Mouse (Mus musculus) monocyte, adult 5-6 weeks (primary cell): ENCODE data around the gene Mex3d. TPM values are rescaled to one million over a fixed set of nuclear protein-coding genes. Genes with fewer than 3 reads are reported as not detected.

Source experiments
- ATAC-seq: fragments of 153-309, 156-312 bp; replicated peaks from 2 replicates; pipeline ENCODE4 v1.8.0; 2017; ENCODE audit warnings: mild to moderate bottlenecking; ENCODE audit not compliant: low TSS enrichment, insufficient number of reproducible peaks, severe bottlenecking, poor library complexity, low FRiP score
- total RNA-seq: library from RNA; stranded (forward); fragments of 200-1000, 200-491, 200-594 nt; gene quantifications from 3 replicates; pipeline ENCODE4 v1.2.3, GENCODE M21; 2017

Mex3d gene
- total RNA-seq, 1 experiment from 2014 or later = 4.1 TPM

DNA sequence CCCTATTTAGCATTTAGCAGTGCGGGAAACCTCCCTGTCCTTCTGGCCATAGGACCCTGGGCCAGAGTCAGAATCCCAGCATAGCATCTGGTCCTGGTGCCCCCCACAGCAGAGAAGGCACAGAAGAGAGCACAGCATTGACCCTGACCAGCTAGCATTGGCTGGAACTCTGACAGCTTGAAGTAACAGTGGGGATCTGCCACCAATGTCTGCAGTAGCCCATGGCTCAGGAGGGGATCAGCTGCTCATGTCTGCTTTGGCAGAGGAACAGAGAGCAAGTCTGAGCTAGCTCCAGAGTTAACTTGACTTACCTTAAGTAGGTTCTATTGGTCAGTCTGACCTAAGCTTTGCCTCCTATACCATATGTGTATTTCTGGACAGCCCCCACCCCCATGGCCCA lies 30.4 kb upstream of the Mex3d start:
- no peak for ATAC-seq

DNA sequence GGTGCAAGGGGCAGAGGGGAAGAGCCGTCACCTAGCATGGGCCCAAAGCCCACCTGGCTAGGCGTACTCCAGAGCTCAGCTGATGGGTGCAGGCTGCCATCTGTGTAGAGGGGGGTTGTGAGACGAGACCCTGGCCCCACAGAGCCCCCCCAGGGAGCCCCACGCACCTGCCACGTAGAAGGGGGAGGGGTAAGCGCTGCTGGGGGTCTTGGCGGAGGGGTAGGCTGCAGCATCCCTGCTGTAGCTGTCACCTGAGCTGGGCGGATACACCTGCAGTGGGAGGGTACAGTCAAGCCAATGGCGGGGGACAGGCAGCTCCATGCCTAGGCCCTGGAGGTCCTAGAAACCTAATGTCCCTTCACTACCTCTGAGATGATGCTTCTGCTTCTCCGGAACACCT lies 29.9 kb upstream of the Mex3d start:
- no peak for ATAC-seq

DNA sequence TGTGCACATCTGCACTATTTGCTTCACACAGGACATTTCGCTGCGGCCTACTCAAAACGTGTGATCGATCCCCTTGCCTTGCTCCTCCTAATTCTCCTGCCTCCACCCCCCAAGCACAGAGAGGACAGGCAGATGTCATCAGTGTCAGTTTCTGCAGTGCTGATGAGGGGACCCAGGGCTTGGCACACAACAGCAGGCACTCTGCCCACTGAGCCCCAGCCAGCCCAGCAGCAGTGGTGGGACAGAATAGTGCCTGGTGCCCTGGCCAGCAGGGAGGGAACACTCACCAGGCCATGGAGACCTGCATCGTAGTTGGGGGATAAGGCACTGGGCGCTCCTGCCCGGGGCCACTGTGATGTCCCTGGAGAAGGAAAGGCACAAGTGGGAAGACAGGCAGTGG lies 28.1 kb upstream of the Mex3d start:
- no peak for ATAC-seq

DNA sequence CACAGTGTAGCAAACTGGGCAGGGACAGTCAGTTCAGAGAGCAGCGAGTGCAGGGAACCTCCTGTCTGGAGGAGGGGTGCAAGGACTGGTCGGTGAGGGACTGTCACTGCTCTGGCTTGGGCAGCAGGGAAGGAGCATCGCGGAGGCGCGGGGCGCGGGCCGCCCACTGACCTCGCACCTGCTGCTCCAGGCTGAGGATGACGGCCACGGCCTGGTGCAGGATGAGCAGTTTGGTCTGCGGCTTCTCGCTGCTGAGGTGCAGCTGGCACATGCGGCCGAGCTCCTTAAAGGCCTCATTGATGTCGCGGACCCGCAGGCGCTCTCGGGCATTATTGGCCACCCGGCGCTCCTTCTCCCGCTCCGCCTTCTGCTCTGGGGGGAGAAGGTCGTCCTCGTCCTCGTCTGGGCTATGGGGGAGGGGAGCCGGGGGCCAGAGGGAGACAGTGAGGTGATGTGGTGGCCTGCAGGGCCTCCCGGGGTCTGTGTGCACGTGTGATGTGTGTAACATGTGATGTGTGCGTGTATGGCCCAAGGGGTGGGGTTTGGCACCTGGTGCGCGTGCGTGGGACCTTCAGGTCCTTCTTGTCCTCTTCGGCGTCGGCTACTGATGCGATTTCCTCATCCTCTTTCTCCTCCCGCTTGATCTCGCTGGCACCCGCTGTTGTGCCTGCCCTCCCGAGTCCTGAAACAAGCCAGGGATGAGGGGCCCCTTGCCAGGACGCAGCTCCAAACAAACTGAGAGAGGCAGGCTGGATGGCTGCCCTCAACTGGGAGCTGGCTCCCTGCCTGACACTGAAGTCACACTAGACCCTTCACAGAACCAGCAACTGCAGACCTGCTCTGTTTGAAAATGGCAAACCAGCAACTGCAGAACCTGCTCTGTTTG lies 25.4 kb upstream of the Mex3d start:
- no peak for ATAC-seq

DNA sequence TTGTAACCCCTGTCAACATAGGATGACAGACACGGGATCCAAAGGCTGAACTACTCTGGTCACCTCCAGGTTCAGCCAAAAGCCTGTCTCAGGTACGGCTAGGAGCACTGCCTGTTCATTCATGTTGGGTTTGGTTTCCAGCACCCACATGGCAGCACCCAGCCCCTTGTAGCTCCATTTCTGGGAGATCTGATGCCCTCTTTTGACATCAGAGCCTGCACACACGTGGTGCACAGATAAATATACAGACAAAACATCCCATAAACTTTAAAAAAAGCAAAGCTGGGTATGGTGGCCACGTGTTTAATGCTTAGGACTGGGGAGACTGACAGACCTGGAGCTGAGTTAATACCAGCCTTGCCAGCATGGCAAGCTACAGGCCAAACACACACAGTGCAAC lies 20.5 kb upstream of the Mex3d start:
- ATAC-seq = no peak

DNA sequence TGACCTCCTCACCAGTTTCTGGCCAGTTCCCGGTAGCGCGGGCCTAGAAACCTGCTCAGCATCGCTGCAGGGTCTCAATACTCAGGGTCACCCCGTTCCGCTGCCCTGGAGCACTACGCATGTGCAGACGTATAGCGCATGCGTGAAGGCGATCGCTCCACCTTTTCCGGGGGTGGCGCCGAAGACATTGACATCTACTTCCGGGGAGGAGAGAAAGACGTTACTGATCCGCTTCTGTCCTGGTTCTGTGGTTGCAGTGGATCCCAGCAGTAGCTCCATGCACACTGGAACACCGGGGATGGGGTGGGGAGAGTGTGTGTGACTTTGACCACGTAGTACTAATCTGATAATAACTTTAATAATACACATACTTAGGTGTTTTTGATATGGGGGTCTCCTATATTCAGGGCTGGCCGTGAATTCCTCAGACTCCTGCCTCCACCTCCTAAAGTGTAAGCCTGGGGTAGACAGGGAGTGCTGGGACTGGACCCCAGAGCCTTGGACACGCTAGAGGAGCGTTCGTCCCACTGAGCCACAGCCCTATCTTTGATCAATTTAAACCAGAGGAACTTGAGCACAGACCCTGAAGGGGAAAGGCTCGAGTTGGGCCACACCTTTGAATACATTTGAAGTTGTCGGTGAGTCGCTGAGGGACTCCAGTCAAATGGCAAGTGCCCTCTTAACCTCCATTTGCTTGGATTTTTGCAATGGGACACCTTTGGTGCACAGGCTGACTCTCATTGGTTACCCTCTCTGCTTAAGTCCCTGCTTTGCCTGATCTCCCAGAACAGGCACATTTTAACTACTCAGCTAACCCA lies 19.4 kb upstream of the Mex3d start, which contains the start of gene Uqcr11:
Uqcr11 (minus strand) TSS at position 147 of the 818 bp plus-strand sequence.
- peak; percentile 86 for ATAC-seq

DNA sequence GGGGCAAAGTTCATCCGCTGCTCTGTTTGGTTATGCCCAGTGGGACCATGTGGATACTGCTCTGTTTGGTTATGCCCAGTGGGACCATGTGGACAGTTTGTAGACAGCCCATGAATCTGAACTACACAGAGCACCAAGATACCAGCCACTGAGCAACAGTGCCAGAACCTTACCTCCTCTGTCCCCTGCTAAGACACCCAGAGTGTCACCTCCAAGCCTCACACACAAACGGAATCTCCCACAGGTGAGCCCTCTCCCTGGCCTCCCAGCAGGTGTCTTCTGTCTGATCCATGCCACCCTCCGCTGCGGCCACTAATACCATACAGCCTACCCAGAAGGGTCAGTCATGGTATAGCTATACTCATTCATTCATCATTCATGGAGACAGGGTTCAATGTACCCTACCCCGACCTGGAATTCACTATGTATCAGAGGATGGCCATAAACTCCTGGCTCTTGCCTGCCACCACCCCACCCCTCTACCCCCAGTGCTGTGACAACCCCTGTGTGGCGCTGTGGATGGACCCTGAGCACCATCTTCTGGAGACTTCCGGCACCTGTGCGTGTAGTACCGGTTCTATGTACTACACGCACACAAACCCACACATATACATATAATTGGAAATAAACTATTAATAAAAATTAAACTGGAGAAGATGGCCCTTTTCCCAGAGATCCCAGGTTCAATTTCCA lies 18.2 kb upstream of the Mex3d start:
- no peak for ATAC-seq

DNA sequence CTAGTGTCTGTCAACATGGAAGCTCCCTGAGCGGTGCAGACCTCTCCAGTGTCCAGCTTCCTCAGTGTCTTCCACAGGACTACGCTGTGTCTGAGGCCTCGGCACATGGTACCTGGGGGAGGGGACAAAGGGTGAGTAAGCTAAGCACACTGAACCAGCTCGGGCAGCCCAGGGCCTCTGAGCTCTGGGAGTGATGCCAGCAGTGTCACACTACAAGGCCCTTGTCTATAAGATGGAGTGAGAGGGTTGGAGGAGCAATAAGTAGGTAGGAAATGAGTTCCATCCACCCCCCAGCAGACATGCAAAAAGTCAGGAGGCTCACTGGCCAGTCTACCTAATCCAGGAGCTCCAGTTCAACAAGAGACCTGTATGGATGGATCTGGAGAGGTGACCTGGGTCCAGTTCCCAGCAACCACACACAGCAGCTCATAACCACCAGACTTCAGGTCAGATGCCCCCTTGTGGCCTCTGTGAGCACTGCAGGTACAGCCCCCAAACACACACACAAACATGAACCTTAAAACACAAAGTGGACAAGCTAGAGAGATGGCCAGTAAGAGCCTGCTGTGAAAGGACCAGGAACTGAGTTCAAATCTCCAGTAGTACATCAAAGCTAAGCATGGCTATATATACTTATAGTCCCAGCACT lies 15.7 kb upstream of the Mex3d start:
- no peak for ATAC-seq

DNA sequence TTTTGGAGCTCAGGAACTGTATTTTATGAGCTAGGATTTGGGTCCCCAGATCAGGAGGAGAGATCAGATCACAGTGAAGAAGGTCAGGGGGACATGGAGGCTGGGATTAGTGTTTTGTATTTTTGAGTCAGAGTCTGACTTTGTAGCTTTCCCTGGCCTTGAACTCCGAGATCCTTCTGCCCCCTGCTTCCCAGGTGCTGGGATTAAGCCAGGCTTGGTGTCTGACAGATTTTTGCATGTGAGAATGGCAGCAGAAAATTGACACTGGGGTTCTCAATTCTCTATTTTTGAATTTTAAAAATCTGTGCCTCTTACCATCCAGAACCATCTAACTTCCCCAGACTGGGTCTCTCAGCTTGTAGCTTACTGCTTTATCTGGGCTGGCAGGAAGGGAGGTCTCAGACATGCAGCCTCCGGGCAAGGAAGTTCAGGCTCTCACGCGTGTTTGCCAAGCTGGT lies 13.3 kb upstream of the Mex3d start:
- ATAC-seq = no peak

DNA sequence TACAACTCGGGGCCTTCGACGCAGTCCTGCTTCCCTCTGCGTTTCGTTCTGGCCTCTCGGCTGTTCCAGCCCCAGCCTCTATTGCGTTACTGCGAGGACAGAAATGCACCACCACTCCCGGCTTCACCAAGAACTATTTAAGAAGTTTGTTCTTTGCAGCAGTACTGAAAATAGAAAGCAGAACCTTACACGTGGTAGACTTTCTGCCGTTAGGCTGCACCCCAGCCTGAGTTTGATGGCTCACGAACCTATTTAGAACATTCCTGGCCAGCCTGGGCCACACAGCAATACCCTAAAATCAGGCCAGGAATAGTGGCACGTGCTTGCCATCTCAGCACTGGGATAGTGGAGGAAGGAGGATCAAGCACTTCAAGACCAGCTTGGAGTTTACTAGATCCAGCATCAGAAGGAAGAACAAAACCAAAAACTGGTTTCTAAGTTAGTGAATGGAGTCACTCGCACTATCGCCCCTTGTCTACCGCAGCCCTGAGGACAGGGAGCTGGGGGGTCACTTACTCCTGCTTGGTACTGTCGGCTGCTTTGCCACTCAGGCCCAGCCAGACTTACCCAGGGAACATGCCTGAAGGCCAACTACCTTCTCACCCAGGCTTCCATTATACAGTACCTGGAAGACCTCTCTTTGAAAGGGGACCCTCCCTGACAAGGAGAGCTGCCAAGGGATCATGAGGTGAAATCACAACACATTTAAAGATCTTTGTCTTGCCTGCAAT lies 12.7 kb upstream of the Mex3d start:
- no peak; the same call in 1 of the 2 replicates for ATAC-seq

DNA sequence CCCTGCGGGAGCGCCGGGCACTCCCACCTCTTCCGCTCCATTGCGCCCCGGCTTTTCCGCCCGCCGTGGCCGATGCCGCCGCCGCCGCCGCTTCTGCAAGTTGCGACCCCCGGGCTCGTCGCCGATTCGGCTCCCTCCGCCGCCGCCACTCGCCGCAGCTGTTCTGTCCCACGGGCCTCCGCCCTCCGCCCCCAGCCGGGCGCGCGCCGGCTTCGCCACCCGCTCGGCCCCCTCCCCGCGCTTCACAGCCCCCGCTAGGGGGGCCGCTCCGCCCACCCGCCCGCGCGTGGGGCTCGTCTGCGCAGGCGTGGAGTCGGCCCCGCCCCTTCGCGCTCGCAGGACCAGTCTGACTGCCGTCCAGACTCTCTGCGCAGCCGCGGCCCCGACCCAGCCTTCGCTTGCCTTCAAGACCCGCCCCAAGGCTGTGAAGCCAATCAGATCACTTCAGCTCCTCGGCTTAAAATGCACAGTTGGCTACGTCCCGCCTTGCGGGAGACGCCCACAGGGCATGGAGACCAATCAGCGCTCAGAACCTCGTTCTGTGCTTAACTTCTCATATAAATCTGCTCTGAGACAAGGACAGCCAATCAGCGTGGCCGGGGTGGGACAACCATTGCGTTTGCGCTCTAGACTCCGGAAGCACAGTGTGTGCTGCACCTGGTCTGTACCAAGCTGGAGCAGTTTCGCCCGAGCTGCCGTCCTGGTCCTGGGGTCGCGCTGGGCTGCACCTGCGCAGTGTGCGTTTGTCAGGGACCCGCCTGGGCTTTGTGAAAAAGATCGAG lies 11.9 kb upstream of the Mex3d start, which contains the start of gene Mbd3:
Mbd3 (minus strand) TSS at position 360 of the 782 bp plus-strand sequence.
- peak; percentile 91 for ATAC-seq

DNA sequence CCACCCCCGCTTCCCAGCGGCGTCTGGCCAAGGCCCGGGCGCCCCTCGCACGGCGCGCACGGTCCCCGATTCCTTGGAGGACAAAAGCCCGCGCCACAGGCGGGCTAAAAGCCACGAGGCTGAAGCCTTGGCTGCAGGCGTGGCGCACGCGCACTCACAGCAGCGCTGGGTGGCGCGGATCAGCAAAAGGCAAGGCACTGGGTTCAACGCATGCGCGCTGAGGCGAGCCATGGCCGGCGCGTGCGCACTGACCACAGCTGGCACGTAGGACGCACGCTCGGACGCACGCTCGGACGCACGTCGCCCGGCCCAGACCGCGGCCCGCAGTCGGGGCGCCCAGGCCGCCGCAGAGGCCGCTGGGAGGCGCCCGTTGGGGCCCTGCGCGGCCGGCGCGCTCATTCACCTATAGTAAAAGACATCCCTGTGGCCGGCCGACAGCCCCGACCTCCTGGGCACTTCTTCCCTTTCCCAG lies 11.3 kb upstream of the Mex3d start:
- peak; percentile 48 for ATAC-seq

DNA sequence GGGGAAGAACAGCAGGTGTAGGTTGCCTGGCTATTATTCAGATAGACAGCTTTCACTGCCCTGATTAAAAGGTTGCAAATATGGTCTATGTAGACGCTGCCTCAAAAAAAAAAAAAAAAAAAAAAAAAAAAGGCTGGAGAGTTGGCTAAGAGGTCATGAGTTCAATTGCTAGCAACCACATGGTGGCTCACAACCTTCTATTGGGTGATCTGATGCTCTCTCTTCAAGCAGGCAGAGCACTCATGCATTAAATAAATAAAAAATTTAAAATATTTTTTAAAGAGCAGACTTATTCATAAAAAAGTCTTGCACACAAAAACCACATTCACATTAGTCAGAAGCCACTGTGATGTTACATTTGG lies 10.7 kb upstream of the Mex3d start:
- ATAC-seq = no peak

DNA sequence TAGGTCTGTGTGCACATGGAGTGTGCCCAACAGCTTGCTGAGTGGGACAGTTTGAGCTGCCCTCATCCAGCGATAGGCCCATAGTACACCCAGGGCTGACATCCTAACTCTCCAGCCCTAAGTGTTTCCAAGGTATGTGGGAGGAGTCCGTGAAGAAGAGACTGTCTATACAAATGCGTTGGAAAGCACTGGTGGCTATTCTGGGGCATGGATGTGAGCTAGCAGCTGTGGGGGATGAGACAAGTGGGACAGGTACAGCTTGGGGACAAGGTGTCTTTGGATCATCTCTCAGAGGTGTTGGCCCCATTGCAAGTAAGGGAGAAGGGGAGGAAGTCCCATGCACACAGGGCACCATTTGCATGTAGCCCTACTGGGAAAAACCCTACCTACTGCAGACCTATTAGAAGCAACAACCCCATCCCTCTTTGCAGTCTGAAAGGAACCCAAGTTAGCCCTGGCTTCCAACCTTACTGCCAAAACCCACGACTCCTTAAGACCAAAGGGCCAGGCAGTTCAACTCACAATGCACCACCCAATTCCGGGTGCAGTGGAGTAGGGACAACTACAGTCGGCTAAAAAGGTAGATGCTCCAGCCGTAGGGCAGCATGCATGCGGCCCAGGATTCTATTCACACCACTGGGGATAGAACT lies 10.2 kb upstream of the Mex3d start:
- no peak for ATAC-seq

DNA sequence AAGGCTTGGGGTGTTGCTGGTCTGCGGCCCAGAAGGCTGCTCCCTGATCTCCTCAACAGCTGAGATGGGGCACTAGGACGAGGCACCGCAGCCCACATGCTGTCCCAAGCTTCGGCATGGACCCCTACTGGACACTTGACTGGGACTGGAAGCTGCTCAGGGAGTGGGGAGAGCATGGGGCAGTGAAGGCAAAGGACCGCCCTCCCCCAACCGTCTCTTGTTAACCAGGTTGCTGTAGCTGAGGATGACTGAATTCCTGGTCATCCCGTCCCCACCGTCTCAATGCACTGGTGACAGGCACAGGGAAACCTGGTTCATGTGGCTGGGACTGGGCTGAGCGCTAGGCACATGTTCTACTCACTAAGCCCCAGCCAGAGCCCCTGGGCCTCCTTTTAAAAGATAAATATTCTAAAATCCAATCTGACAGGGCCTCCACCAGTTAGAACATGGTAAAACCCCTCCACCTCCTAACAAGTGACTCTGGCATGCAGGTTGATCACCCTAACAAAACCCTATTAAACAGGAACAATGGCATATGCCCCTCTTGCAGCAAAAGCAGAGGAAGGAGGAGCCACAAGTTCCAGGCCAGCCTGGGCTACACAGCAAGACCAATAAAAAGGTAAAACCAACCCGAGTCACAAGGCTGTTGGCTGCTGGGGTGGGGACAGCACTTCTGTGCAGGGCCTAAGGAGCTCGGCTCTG lies 9.5 kb upstream of the Mex3d start:
- no peak for ATAC-seq

DNA sequence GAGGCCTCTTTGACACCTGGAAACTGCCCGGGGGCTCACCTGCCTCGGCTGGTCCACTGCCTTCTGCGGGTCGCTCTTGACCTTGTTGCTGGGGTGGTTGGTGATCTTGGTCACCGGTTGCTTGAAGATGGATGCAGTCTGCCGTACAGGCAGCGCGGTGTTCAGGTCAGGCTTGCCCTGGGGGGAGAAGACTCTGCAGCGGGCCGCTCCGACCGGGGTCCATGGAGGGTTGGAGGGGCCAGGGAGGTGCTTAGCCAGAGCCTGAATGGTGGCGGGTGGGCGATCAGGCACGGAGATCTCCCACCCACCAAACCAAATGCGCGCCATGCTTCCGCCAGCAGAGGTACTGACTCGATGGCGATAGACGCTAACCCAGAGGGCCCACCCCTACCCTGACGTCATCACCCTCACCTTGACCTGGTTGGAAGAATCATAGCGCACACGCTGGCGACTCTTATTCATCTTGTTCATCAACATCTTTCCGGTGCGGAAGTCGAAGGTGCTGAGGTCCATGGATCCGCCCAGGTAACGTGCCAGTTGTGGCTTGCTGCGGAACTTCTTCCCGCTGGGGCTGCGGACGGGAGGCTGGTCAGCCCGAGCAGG lies 7.7 kb upstream of the Mex3d start:
- ATAC-seq = no peak
